Mouse (Mus musculus) G1E (cell line): ENCODE measurements around the gene Zfp64. TPM values are rescaled to one million over a fixed set of nuclear protein-coding genes. Genes with fewer than 3 reads are reported as not detected.
"Not testable (repeated sequence)": the region's sequence is repeated elsewhere in the genome, so short reads cannot be mapped to it uniquely, and the experiment has no call there.

ENCODE experiments used
- ATAC-seq: 2 replicates; pipeline ENCODE4 v1.8.0; 2016; ENCODE audit warnings: mild to moderate bottlenecking; ENCODE audit not compliant: insufficient number of reproducible peaks, poor library complexity, low FRiP score, severe bottlenecking; ENCODE audit errors: extremely low read depth
- DNase-seq: peaks from one replicate; pipeline ENCODE4 v3.0.0; 2012; ENCODE audit warnings: low spot score
- H3K27me3 ChIP-seq: 2 replicates; pipeline ENCODE4 v1.6.1; 2012; ENCODE audit warnings: mild to moderate bottlenecking, low read length, inconsistent platforms; ENCODE audit not compliant: insufficient read depth
- H3K36me3 ChIP-seq: replicated peaks from 2 replicates; pipeline ENCODE3; 2012; ENCODE audit warnings: mild to moderate bottlenecking, inconsistent platforms
- H3K4me1 ChIP-seq: 2 replicates; pipeline ENCODE4 v1.6.1; 2012; ENCODE audit warnings: low read depth, low read length, inconsistent platforms, mixed read lengths; ENCODE audit not compliant: insufficient read depth
- H3K4me3 ChIP-seq: 2 replicates; pipeline ENCODE4 v1.5.1; 2012; ENCODE audit warnings: low read depth, mild to moderate bottlenecking, inconsistent platforms, low read length, moderate library complexity, mixed read lengths
- H3K9me3 ChIP-seq: replicated peaks from 2 replicates; pipeline ENCODE4 v1.6.1; 2012; ENCODE audit warnings: inconsistent platforms
- CTCF ChIP-seq: IDR thresholded peaks from 2 replicates; pipeline ENCODE4 v1.5.1; 2012; ENCODE audit warnings: low read depth, low read length, inconsistent platforms, mixed read lengths
- GATA1 ChIP-seq: IDR thresholded peaks from 2 replicates; pipeline ENCODE4 v1.6.1; 2012; ENCODE audit warnings: borderline replicate concordance, low read length, inconsistent platforms, mixed read lengths
- GATA2 ChIP-seq: IDR thresholded peaks from 2 replicates; pipeline ENCODE4 v1.6.1; 2012; ENCODE audit warnings: low read depth, low read length, inconsistent platforms, borderline replicate concordance
- POLR2AphosphoS5 ChIP-seq: IDR thresholded peaks from 2 replicates; pipeline ENCODE4 v1.6.1; 2012; ENCODE audit warnings: low read depth, low read length, inconsistent platforms; ENCODE audit not compliant: insufficient replicate concordance
- TAL1 ChIP-seq: conservative IDR thresholded peaks from 2 replicates; pipeline ENCODE4 v1.6.1; 2012; ENCODE audit warnings: low read depth, low read length, inconsistent platforms, mixed read lengths
- polyA plus RNA-seq: library from polyadenylated mRNA; stranded (reverse); fragments of >175 nt; gene quantifications from 2 replicates; pipeline ENCODE4 v1.2.3, GENCODE M21; 2012
- total RNA-seq, 2 experiments: library from RNA; stranded (forward) in 1 of 2; stranded (reverse) in 1 of 2; fragments of 200-1000 nt in 1 of 2; fragments of >200 nt in 1 of 2; fragmentation: Nextera tagmentation in 1 of 2; gene quantifications; 2 replicates each; pipeline ENCODE4 v1.2.3; 2014 to 2017

The Zfp64 gene
- total and polyA plus RNA-seq, 3 experiments: 37.4 to 98.5 (median 65.2) TPM

GRCm38 (mm10) chr2:168862694-168863093 lies 92.7 kb downstream of the Zfp64 start:
- no peaks in the 10 kb centered on the region for H3K4me1 ChIP-seq
- H3K4me3 ChIP-seq: no peak overlapping the region
- no peaks in the 10 kb centered on the region for H3K27me3 ChIP-seq
- TF ChIP-seq GATA2: no peak
- peaks cover 53% of the 10 kb centered on the region for H3K9me3 ChIP-seq
- no peak for ATAC-seq
- no peaks in the 10 kb centered on the region for H3K36me3 ChIP-seq
- no peak for DNase-seq

GRCm38 (mm10) chr2:168860922-168861740 lies 94.3 kb downstream of the Zfp64 start:
- H3K36me3 ChIP-seq: no peaks in the 10 kb centered on the region
- H3K27me3 ChIP-seq: no peaks in the 10 kb centered on the region
- H3K9me3 ChIP-seq: peaks cover 50% of the 10 kb centered on the region
- H3K4me1 ChIP-seq: no peaks in the 10 kb centered on the region
- DNase-seq: no peak
- H3K4me3 ChIP-seq: no peak overlapping the region
- ATAC-seq: no peak
- TF ChIP-seq CTCF: no peak
- no peak for TF ChIP-seq TAL1
- no peak for TF ChIP-seq POLR2AphosphoS5
- no peak for TF ChIP-seq GATA1
- no peak for TF ChIP-seq GATA2

- Histone ChIP-seq H3K9me3 (peaks cover 51% of the 10 kb centered on the region), H3K4me3 (no peak overlapping the region), H3K27me3 (no peaks in the 10 kb centered on the region), H3K4me1 (no peaks in the 10 kb centered on the region), H3K36me3 (no peaks in the 10 kb centered on the region)
- no peak for DNase-seq
- no peak for ATAC-seq
- no peak for TF ChIP-seq CTCF
- TF ChIP-seq GATA2: no peak
- TF ChIP-seq GATA1: no peak
- no peak for TF ChIP-seq POLR2AphosphoS5
- TF ChIP-seq TAL1: no peak
Measured at GRCm38 (mm10) chr2:168860032-168860691, 95.2 kb downstream of the Zfp64 start.

GRCm38 (mm10) chr2:168856638-168857037 lies 98.7 kb downstream of the Zfp64 start:
- Histone ChIP-seq H3K27me3 (no peaks in the 10 kb centered on the region), H3K9me3 (peaks cover 55% of the 10 kb centered on the region), H3K4me1 (no peaks in the 10 kb centered on the region), H3K36me3 (no peaks in the 10 kb centered on the region), H3K4me3 (no peak overlapping the region)
- DNase-seq (no peak), ATAC-seq (no peak)
- TF ChIP-seq GATA1: no peak

GRCm38 (mm10) chr2:168854777-168855176 lies 100.6 kb downstream of the Zfp64 start:
- no peaks in the 10 kb centered on the region for H3K4me1 ChIP-seq
- H3K27me3 ChIP-seq: no peaks in the 10 kb centered on the region
- TF ChIP-seq CTCF (no peak), GATA1 (no peak)
- no peak overlapping the region for H3K4me3 ChIP-seq
- ATAC-seq (no peak), DNase-seq (no peak)
- peaks cover 53% of the 10 kb centered on the region for H3K9me3 ChIP-seq
- H3K36me3 ChIP-seq: no peaks in the 10 kb centered on the region

- H3K4me1 ChIP-seq, H3K36me3 ChIP-seq, ATAC-seq, H3K4me3 ChIP-seq, DNase-seq, H3K27me3 ChIP-seq: not testable (repeated sequence)
- peaks cover 59% of the 10 kb centered on the region for H3K9me3 ChIP-seq
Measured at GRCm38 (mm10) chr2:168853869-168854268, 101.5 kb downstream of the Zfp64 start.

GRCm38 (mm10) chr2:168851545-168851944 lies 103.8 kb downstream of the Zfp64 start:
- H3K9me3 ChIP-seq: peaks cover 67% of the 10 kb centered on the region
- no peak overlapping the region for H3K4me3 ChIP-seq
- TF ChIP-seq TAL1: no peak
- no peak for TF ChIP-seq CTCF
- no peak for TF ChIP-seq POLR2AphosphoS5
- no peak for TF ChIP-seq GATA1
- TF ChIP-seq GATA2: no peak
- DNase-seq (no peak), ATAC-seq (no peak)
- H3K27me3 ChIP-seq: no peaks in the 10 kb centered on the region
- H3K4me1 ChIP-seq: no peaks in the 10 kb centered on the region
- no peaks in the 10 kb centered on the region for H3K36me3 ChIP-seq
